Mouse (Mus musculus) kidney, postnatal 0 days (tissue): Measurements from ENCODE around the gene Hunk. TPM values are rescaled to one million over a fixed set of nuclear protein-coding genes. Genes with fewer than 3 reads are reported as not detected.

Experiments
- ATAC-seq: fragments of 200-750 bp; cut with Nextera tagmentation; replicated peaks from 2 replicates; pipeline ENCODE4 v1.8.0; 2017; ENCODE audit warnings: low read depth, moderate number of reproducible peaks, moderate TSS enrichment, moderate library complexity; ENCODE audit not compliant: low FRiP score
- DNase-seq: peaks from one replicate; pipeline ENCODE4 v3.0.0-alpha.2; 2016; ENCODE audit warnings: low spot score
- H3K27ac ChIP-seq: fragments of 300-500 bp; sonication (generic); 2 replicates; pipeline ENCODE4 v1.5.1; 2014; ENCODE audit warnings: mild to moderate bottlenecking
- H3K27me3 ChIP-seq: fragments of 300-500 bp; sonication (generic); 2 replicates; pipeline ENCODE4 v1.6.1; 2014; ENCODE audit warnings: low read length, mixed read lengths; ENCODE audit not compliant: insufficient read depth
- H3K36me3 ChIP-seq: fragments of 300-500 bp; sonication (generic); 2 replicates; pipeline ENCODE4 v1.6.1; 2014; ENCODE audit warnings: low read length, mixed read lengths; ENCODE audit not compliant: insufficient read depth
- H3K4me1 ChIP-seq: fragments of 300-500 bp; sonication (generic); replicated peaks from 2 replicates; pipeline ENCODE4 v1.6.1; 2014; ENCODE audit warnings: antibody characterized with exemption, low read length, mixed read lengths; ENCODE audit not compliant: insufficient read depth
- H3K4me2 ChIP-seq: fragments of 300-500 bp; sonication (generic); 2 replicates; pipeline ENCODE4 v1.6.1; 2014; ENCODE audit warnings: mild to moderate bottlenecking, low read length, moderate library complexity, mixed read lengths
- H3K4me3 ChIP-seq: fragments of 300-500 bp; sonication (generic); replicated peaks from 2 replicates; pipeline ENCODE4 v1.5.1; 2014; ENCODE audit warnings: low read depth, low read length
- H3K9ac ChIP-seq: fragments of 300-500 bp; sonication (generic); 2 replicates; pipeline ENCODE4 v1.6.1; 2014; ENCODE audit warnings: low read depth, low read length
- H3K9me3 ChIP-seq: fragments of 300-500 bp; sonication (generic); replicated peaks from 2 replicates; pipeline ENCODE4 v1.6.1; 2016; ENCODE audit warnings: low read length, inconsistent platforms, mixed read lengths
- CTCF ChIP-seq: IDR thresholded peaks from 2 replicates; pipeline ENCODE4 v1.5.1; 2016; ENCODE audit warnings: antibody characterized with exemption, low read depth, mild to moderate bottlenecking, moderate library complexity
- WGBS: fragments of 180-500 bp; shearing (Covaris S2); extraction: QIAGEN DNeasy Blood & Tissue Kit; methylation state at CpG from one replicate; pipeline ENCODE4 v1.1.7; 2014; 5-methylcytosine and 5-hydroxymethylcytosine counted together
- polyA plus RNA-seq: library from polyadenylated mRNA; unstranded; fragments of >200 nt; fragmentation: Nextera tagmentation; extraction: Ambion mirVana; gene quantifications from 2 replicates; pipeline ENCODE4 v1.2.1, GENCODE M21; 2015

The Hunk gene
- 6.9 and 7.6 TPM in 2 replicates for polyA plus RNA-seq

- under 1% methylated on average over 86 of the region's 101 CpGs for WGBS
- peak within 1 kb of the TSS; percentile 85 for H3K4me2 ChIP-seq
These were observed at the start of gene Hunk for GRCm38 (mm10) chr16:90385688-90386513. Hunk (plus strand) TSS chr16:90386013.

GRCm38 (mm10) chr16:90339026-90339425, 46.8 kb upstream of the Hunk start:
- H3K9ac ChIP-seq: no peak overlapping the region
- H3K36me3 ChIP-seq: no peaks in the 10 kb centered on the region
- DNase-seq (no peak), ATAC-seq (no peak)
- no peak overlapping the region for H3K4me3 ChIP-seq
- no peak overlapping the region for H3K4me2 ChIP-seq
- WGBS: 93% methylated on average over 6 of the region's 6 CpGs
- H3K9me3 ChIP-seq: no peaks in the 10 kb centered on the region; the same call in 1 of the 2 replicates
- H3K4me1 ChIP-seq: no peaks in the 10 kb centered on the region
- TF ChIP-seq CTCF: no peak
- H3K27me3 ChIP-seq: no peaks in the 10 kb centered on the region
- no peak overlapping the region for H3K27ac ChIP-seq

More at GRCm38 (mm10) chr16:90385688-90386513, at the start of gene Hunk:
- Histone ChIP-seq H3K4me1 (peaks cover 18% of the 10 kb centered on the region; the same call in 1 of the 2 replicates), H3K4me3 (peak within 1 kb of the TSS; percentile 84), H3K9ac (peak within 1 kb of the TSS; percentile 86), H3K27me3 (no peaks in the 10 kb centered on the region), H3K27ac (peak within 1 kb of the TSS; percentile 92), H3K36me3 (no peaks in the 10 kb centered on the region), H3K9me3 (no peaks in the 10 kb centered on the region; the same call in 1 of the 2 replicates)
- peak; percentile 80 for ATAC-seq
- TF ChIP-seq CTCF: 0 out of 2 replicates have a peak, but pooled peaks have one; percentile 1
- DNase-seq: peak; percentile 89

DNA sequence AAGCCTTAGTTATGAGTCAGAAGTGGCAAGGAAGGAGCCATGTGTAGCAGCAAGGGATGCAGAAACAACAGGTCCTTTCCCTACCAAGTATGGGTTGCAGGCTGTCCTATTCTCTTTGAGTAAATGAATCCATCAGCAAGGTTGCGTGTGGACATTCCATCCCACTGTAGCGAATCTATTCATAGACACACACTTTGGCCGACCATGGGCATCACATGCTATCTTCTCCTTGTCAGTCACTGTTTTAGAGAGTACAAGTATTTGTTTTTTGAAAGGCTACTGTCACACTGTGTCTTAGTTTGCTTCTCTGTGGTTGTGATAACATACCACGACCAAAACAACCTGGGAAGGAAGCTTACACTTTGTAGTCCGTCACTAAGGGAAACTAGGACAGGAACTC, 44.7 kb upstream of the Hunk start:
- WGBS: 94% methylated on average over 5 of the region's 5 CpGs
- H3K27ac ChIP-seq: no peak overlapping the region
- no peak overlapping the region for H3K4me2 ChIP-seq
- TF ChIP-seq CTCF: no peak
- DNase-seq (no peak), ATAC-seq (no peak)
- no peak overlapping the region for H3K9ac ChIP-seq
- H3K9me3 ChIP-seq: no peaks in the 10 kb centered on the region; the same call in 1 of the 2 replicates
- H3K27me3 ChIP-seq: no peaks in the 10 kb centered on the region
- no peak overlapping the region for H3K4me3 ChIP-seq
- H3K4me1 ChIP-seq: no peaks in the 10 kb centered on the region
- no peaks in the 10 kb centered on the region for H3K36me3 ChIP-seq

DNA sequence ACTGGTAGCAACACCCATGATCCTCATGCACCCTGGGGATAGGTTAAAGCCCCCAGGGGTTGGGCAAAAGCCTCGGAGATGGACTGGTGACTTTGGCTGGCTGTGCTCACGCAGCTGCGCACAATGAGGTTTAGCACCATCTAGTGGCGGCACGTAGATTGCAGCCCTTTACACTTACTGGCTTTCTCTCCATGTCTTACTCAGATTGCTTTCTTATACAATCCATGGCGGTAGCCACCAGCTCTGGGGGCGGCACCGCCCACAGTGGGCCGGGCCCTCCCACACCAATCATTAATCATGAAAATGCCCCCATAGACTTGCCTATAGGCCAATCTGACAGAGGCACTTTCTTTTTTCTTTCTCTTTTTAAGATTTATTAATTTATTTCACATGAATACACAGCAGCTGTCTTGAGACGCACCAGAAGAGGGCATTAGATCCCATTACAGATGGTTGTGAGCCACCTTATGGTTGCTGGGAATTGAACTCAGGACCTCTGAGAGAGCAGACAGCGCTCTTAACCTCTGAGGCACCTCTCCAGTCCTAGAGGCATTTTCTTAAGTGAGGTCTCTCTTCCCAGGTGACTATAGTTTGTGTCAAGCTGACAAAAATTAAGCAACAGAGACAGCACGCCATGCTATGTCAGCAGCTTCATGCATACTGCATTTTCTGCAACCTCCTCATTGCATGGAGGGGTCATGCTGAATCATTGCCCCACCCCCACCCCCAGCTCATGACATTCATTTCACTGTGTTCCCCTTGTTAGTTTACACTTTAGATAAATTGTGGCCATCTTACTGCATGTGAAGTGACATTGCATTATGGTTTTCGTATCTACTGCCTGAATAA, 35.9 kb upstream of the Hunk start:
- TF ChIP-seq CTCF: peak; percentile 54; the same call in 1 of the 2 replicates
- no peaks in the 10 kb centered on the region for H3K4me1 ChIP-seq
- ATAC-seq (peak; percentile 99), DNase-seq (peak; percentile 86)
- H3K36me3 ChIP-seq: no peaks in the 10 kb centered on the region
- no peak overlapping the region for H3K9ac ChIP-seq
- H3K9me3 ChIP-seq: no peaks in the 10 kb centered on the region
- H3K4me3 ChIP-seq: no peak overlapping the region
- no peak overlapping the region for H3K4me2 ChIP-seq
- no peaks in the 10 kb centered on the region for H3K27me3 ChIP-seq
- 31% methylated on average over 12 of the region's 13 CpGs for WGBS
- H3K27ac ChIP-seq: no peak overlapping the region

- 31% methylated on average over 8 of the region's 8 CpGs for WGBS
- no peak overlapping the region for H3K9ac ChIP-seq
- H3K4me1 ChIP-seq: no peaks in the 10 kb centered on the region
- H3K9me3 ChIP-seq: no peaks in the 10 kb centered on the region
- no peak overlapping the region for H3K27ac ChIP-seq
- no peaks in the 10 kb centered on the region for H3K36me3 ChIP-seq
- TF ChIP-seq CTCF: no peak
- H3K4me3 ChIP-seq: no peak overlapping the region
- H3K27me3 ChIP-seq: no peaks in the 10 kb centered on the region
- H3K4me2 ChIP-seq: no peak overlapping the region
- no peak for DNase-seq
- no peak for ATAC-seq
These were observed 34.1 kb upstream of the Hunk start for GRCm38 (mm10) chr16:90351726-90352125.

- no peak for ATAC-seq
These were observed 33.1 kb upstream of the Hunk start for GRCm38 (mm10) chr16:90352691-90353090.

More at GRCm38 (mm10) chr16:90352691-90353090, 33.1 kb upstream of the Hunk start:
- DNase-seq: no peak
- H3K27ac ChIP-seq: no peak overlapping the region
- WGBS: 56% methylated on average over 6 of the region's 6 CpGs
- H3K4me1 ChIP-seq: no peaks in the 10 kb centered on the region
- H3K4me3 ChIP-seq: no peak overlapping the region
- H3K27me3 ChIP-seq: no peaks in the 10 kb centered on the region
- no peak for TF ChIP-seq CTCF
- no peak overlapping the region for H3K9ac ChIP-seq
- no peaks in the 10 kb centered on the region for H3K36me3 ChIP-seq
- H3K9me3 ChIP-seq: no peaks in the 10 kb centered on the region
- H3K4me2 ChIP-seq: no peak overlapping the region
